Mouse (Mus musculus) limb, embryonic 14.5 days (tissue): ENCODE measurements at regions not wholly inside any gene's neighbourhood (a gene's known extent, or its start where the extent isn't known, plus 50 kb on each side); places are given as distances from the start of the nearest gene placed in this dataset.

ENCODE experiments used
- ATAC-seq: fragments of 200-750 bp; cut with Nextera tagmentation; 2 replicates; pipeline ENCODE4 v1.8.0; 2017; ENCODE audit warnings: low read depth, moderate number of reproducible peaks, moderate TSS enrichment; ENCODE audit not compliant: low FRiP score
- DNase-seq: peaks from one replicate; pipeline ENCODE4 v3.0.0-alpha.2; 2015; ENCODE audit warnings: low spot score
- H3K27ac ChIP-seq: fragments of 300-500 bp; sonication (generic); replicated peaks from 2 replicates; pipeline ENCODE4 v1.5.1; 2014; ENCODE audit warnings: low read depth, mild to moderate bottlenecking, low read length, moderate library complexity, mixed read lengths
- H3K27me3 ChIP-seq: fragments of 300-500 bp; sonication (generic); 2 replicates; pipeline ENCODE4 v1.6.1; 2014; ENCODE audit warnings: low read length, mixed read lengths; ENCODE audit not compliant: control insufficient read depth, insufficient read depth
- H3K36me3 ChIP-seq: fragments of 300-500 bp; sonication (generic); 2 replicates; pipeline ENCODE4 v1.6.1; 2014; ENCODE audit warnings: mild to moderate bottlenecking, low read length, moderate library complexity, mixed read lengths; ENCODE audit not compliant: control insufficient read depth, insufficient read depth
- H3K4me1 ChIP-seq: fragments of 300-500 bp; sonication (generic); 2 replicates; pipeline ENCODE4 v1.6.1; 2014; ENCODE audit warnings: antibody characterized with exemption, low read length, mixed read lengths; ENCODE audit not compliant: control insufficient read depth, insufficient read depth
- H3K4me2 ChIP-seq: fragments of 300-500 bp; sonication (generic); replicated peaks from 2 replicates; pipeline ENCODE4 v1.6.1; 2014; ENCODE audit warnings: low read depth, mild to moderate bottlenecking, low read length, moderate library complexity; ENCODE audit not compliant: severe bottlenecking
- H3K4me3 ChIP-seq: fragments of 300-500 bp; sonication (generic); replicated peaks from 2 replicates; pipeline ENCODE4 v1.5.1; 2014; ENCODE audit warnings: low read length
- H3K9ac ChIP-seq: fragments of 300-500 bp; sonication (generic); 2 replicates; pipeline ENCODE4 v1.6.1; 2014; ENCODE audit warnings: mild to moderate bottlenecking, low read depth, low read length, moderate library complexity; ENCODE audit not compliant: severe bottlenecking
- H3K9me3 ChIP-seq: fragments of 300-500 bp; sonication (generic); 2 replicates; pipeline ENCODE4 v1.6.1; 2016; ENCODE audit warnings: low read length; ENCODE audit not compliant: control insufficient read depth
- POLR2A ChIP-seq: fragments of 200-500 bp; IDR thresholded peaks from 2 replicates; pipeline ENCODE4 v1.8.0; 2012; ENCODE audit warnings: inconsistent platforms, mild to moderate bottlenecking, moderate library complexity, borderline replicate concordance; ENCODE audit not compliant: insufficient read depth, insufficient read length; ENCODE audit errors: extremely low read depth
- WGBS: fragments of 180-500 bp; shearing (Covaris S2); extraction: QIAGEN DNeasy Blood & Tissue Kit; methylation state at CpG from one replicate; pipeline ENCODE4 v1.1.7; 2014; 5-methylcytosine and 5-hydroxymethylcytosine counted together

DNA sequence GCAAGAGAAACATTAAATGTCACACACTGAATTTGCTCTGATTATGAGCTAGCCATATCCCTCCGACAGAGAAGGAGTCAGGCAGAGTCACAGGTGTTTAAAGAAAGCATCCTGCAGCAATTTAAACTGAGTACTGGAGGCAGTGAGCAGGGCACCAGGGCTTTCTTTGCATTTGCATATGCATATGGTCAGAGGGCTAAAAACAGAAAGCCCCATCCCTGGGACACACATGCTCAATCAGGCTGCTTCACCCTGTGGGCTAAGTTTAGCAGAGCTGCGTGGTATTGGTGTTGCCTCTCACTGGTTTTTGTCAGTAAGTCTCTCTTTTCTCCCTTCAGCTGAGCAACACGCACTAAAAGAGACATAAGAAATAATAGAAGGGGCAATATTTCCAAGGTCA is 289.9 kb upstream of the Rps6ka3 start:
- TF ChIP-seq POLR2A = no peak
- Histone ChIP-seq H3K9me3 (no peaks in the 10 kb centered on the region), H3K4me1 (no peaks in the 10 kb centered on the region), H3K9ac (no peak overlapping the region), H3K27ac (no peak overlapping the region), H3K36me3 (no peaks in the 10 kb centered on the region), H3K4me3 (no peak overlapping the region), H3K4me2 (no peak overlapping the region), H3K27me3 (no peaks in the 10 kb centered on the region)
- DNase-seq = no peak
- ATAC-seq = no peak
- 52% methylated on average over 3 of the region's 3 CpGs for WGBS

GRCm38 (mm10) chrX:158921424-158921823 is 288.7 kb upstream of the Rps6ka3 start:
- Histone ChIP-seq H3K9me3 (no peaks in the 10 kb centered on the region), H3K9ac (no peak overlapping the region), H3K36me3 (no peaks in the 10 kb centered on the region), H3K27me3 (no peaks in the 10 kb centered on the region), H3K4me3 (no peak overlapping the region), H3K4me1 (no peaks in the 10 kb centered on the region), H3K4me2 (no peak overlapping the region), H3K27ac (no peak overlapping the region)
- ATAC-seq = no peak
- WGBS = 40% methylated on average over 5 of the region's 5 CpGs
- no peak for TF ChIP-seq POLR2A
- no peak for DNase-seq

- Histone ChIP-seq H3K9ac (no peak overlapping the region), H3K36me3 (no peaks in the 10 kb centered on the region), H3K9me3 (no peaks in the 10 kb centered on the region), H3K4me2 (0 out of 2 replicates have a peak overlapping the region, but pooled peaks have one; percentile 13), H3K27ac (no peak overlapping the region), H3K4me3 (no peak overlapping the region), H3K4me1 (no peaks in the 10 kb centered on the region), H3K27me3 (no peaks in the 10 kb centered on the region)
- no peak for TF ChIP-seq POLR2A
- WGBS = 24% methylated on average over 14 of the region's 14 CpGs
- ATAC-seq = no peak
- DNase-seq = peak; percentile 69
Observed at GRCm38 (mm10) chrX:158921838-158922450, 288.2 kb upstream of the Rps6ka3 start.

DNA sequence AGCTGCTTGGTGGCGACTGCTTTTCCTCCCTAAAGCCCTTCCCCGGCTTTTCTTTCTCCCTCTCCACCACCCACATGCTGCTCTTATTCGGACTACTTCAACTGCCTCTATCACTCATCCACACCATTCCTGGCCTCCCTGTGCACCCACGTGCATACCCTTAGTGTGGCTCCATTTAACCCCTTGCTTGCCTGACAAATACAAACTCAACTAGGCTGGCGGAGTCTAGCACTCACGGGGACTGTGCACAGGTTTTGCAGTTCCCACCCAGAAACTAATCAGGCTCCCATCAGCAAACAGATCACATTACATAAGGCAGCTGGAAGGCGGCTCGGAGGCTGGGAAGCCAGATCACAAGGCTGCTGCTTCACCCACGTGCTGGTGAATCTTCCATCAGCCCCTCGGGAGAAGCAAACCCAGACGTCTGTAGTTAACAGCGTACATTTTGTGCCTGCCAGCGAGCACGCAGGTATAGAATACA is 287.0 kb upstream of the Rps6ka3 start:
- Histone ChIP-seq H3K27me3 (no peaks in the 10 kb centered on the region), H3K9me3 (no peaks in the 10 kb centered on the region), H3K9ac (no peak overlapping the region), H3K36me3 (no peaks in the 10 kb centered on the region), H3K4me3 (0 out of 2 replicates have a peak overlapping the region, but pooled peaks have one; percentile 5), H3K27ac (no peak overlapping the region), H3K4me1 (no peaks in the 10 kb centered on the region), H3K4me2 (peak overlapping the region; percentile 35)
- ATAC-seq = no peak
- TF ChIP-seq POLR2A = no peak
- DNase-seq = no peak
- WGBS = 26% methylated on average over 14 of the region's 14 CpGs

DNA sequence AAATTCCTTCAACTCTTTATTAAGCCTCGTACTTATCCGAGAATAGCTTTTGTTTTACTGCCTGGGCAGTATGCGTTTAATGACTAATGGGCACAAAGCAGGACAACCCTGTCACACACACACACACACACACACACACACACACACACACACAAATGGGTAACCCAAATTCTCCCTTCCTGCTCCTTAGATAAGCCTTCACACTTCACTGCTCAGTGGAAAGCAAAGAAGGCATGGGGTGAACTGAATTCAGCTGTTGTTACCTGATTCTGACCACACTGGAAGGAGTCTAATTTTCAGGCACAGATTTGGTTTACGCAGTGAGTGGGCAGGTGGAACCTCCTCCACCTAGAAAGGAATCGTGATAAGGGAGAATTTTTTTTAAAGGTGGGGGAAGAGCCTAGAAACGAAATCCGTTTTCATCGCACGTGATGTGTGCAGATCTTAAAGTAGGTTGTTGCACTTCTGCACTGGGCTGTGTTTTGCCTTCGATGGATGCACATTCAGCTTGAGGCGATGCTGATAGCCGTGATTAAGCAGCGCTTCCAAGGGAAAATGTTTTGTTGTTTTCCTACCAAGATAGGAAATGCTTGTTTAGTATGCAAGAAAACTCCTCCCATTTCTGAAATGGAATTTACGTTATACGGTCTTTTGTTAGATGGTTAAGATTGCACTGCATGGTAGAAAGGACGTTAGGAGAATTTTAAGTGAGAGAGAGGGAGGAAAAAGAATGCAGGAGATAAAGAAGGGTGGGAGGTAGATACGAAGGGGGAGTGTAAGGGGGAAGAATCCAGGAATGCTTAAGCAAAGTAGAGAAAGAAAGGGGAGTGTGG is 286.2 kb upstream of the Rps6ka3 start:
- no peaks in the 10 kb centered on the region for H3K36me3 ChIP-seq
- WGBS = 45% methylated on average over 17 of the region's 17 CpGs
- H3K9me3 ChIP-seq = no peaks in the 10 kb centered on the region
- ATAC-seq = no peak
- H3K27ac ChIP-seq = no peak overlapping the region
- no peaks in the 10 kb centered on the region for H3K27me3 ChIP-seq
- H3K4me3 ChIP-seq = 0 out of 2 replicates have a peak overlapping the region, but pooled peaks have one; percentile 5
- peak overlapping the region; percentile 35; the same call in 1 of the 2 replicates for H3K4me2 ChIP-seq
- TF ChIP-seq POLR2A = no peak
- H3K9ac ChIP-seq = no peak overlapping the region
- no peak for DNase-seq
- H3K4me1 ChIP-seq = no peaks in the 10 kb centered on the region
